Mouse (Mus musculus) olfactory bulb, adult 2 months (tissue): ENCODE data around the gene Pank2.

Source experiments
- CTCF ChIP-seq: fragments of 200-500 bp; IDR thresholded peaks from 2 replicates; pipeline ENCODE4 v1.5.1; 2012; ENCODE audit warnings: low read depth, mild to moderate bottlenecking, low read length, moderate library complexity; ENCODE audit not compliant: insufficient read depth
- POLR2A ChIP-seq: fragments of 200-500 bp; IDR thresholded peaks from 2 replicates; pipeline ENCODE4 v1.6.1; 2012; ENCODE audit warnings: mild to moderate bottlenecking, low read depth, low read length, moderate library complexity; ENCODE audit not compliant: insufficient read depth

GRCm38 (mm10) chr2:131220030-131220429 lies 42.3 kb upstream of the Pank2 start:
- TF ChIP-seq POLR2A (no peak), CTCF (no peak)
